Mouse (Mus musculus) induced T-regulatory cell, adult 2 months (primary cell): ENCODE data around the gene Ttyh2.

Source experiments
- DNase-seq: peaks from one replicate; pipeline ENCODE4 v3.0.0-alpha.2; 2012; ENCODE audit warnings: low read depth

Ttyh2 gene

DNA sequence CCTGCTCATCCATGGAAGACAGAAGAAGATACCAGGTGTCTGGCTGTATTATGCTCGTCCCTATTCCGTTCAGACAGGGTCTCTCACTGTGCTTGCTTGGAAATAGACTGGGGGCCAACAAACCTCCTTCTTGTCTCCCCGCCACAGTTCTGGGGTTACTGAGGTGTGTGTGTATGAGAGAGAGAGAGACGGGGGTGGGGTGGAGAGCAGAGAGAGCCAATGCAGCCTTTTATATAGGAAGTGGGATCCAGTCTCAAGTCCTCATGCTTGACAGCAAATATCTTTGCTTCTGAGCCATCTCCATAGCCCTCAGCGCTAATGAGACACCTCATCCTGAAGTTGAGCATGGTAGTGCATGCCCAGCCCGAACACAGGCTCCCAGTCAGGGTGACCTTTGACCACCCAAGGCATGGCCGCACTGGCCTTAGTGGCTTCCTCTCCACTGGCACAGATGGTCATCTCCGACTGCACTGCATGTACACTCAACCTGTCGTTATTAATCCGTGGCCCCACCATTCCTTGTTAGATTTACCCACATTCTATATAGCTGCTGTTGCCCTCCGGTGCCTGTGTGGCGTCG lies 7.2 kb downstream of the Ttyh2 start:
- no peak for DNase-seq

DNA sequence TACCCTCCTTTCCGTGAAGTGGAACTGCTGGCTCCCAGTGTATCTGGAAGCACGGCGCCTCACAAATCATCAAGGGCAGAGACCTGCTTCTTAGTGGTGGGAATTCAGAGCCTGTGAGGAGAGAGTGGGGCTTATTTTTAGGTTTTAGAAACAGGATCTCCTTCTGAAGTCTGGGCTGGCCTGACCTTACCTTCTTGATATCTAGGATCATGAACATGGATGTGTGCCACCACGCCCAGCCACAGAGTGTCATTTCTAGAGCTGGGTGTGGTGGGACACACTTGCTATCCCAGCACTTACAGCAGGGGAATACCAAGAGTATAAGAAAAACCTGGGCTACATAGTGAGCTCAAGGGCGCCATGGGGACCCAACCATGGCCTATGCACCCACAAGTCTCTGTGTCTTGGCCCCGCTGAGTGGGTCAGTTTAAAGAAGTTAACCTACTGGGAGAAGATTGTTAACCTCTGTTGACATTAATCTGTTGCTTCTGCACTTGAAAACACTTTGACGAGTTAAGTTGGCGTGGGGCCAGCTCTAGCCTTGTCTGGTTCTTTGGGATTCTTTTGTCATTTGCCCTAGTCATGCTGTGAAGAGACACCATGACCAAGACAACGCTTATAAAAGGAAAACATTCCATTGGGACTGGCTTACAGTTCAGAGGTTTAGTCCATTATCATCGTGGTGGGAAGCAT lies 7.9 kb downstream of the Ttyh2 start:
- no peak for DNase-seq

DNA sequence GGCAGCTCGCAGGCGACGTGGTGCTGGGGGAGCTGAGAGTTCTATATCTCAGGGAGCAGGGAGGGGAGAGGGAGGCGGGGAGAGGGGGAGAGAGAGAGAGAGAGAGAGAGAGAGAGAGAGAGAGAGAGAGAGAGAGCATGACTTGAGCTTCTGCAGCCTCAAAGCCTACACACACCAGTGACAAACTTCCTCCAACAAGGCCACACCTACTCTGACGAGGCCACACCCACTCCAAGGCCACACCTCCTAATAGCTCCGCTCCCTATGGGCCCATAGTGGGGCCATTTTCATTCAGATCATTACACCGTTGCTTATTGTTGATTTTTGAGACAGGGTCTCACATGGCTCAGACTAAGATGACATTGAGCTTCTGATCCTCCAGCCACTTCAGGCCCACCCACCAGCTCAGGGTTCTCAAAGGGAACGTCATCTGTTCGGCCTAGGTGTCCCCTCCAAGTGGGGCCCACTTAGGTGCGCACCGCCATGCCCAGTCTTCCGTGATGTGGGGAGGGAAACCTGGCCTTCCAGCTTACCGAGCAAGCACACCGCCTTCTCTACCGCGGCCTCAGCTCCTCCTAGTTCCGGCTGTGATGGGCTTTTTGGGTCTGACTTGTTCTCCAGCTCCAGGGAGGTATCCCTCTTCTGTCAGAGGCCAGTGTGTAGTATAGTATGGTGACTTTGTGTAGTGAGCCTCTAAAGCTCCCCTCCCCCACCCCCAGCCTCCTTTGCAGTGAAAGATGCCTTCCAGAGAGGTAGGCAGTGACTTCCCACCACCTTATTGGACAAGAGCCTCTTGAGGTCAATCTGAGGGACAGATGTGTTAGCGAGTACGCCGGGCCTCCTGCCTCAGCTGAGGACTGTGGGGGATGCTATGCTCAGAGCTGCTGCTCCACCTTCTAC lies 8.7 kb downstream of the Ttyh2 start:
- peak; percentile 32 for DNase-seq

DNA sequence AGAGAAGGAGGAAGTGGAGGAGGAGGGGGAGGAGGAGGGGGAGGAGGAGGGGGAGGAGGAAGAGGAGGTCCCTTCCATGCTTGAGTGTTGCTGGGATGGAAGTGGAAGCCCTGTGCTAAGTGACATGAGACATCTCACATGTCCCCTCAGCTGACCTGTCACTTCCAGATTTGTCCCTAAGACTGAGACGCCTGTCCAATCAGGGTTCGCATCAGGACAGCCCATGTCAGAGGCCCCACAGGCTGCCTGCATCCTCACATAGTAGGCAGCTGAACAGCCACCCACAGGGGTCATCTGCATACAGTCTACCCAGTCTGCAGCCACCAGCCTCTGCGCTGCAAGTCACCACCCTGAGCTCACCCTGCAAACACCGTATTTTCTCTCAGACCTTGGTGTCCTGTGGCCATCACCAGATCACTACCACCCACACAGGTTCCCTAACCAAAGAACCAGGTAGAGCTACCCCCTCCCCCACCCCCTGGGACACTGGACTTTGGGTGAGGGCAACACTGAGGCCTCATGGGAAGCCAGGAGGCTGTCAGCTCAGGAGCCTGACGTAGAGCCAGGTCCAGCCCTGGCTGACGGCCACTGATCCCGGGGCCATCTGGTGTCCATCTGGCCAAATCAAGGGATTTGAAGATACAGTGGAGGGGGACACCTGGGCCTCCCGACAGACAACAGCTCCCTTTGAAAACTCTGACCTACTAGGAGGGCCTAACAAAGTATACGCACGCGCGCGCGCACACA lies 9.6 kb downstream of the Ttyh2 start:
- no peak for DNase-seq

DNA sequence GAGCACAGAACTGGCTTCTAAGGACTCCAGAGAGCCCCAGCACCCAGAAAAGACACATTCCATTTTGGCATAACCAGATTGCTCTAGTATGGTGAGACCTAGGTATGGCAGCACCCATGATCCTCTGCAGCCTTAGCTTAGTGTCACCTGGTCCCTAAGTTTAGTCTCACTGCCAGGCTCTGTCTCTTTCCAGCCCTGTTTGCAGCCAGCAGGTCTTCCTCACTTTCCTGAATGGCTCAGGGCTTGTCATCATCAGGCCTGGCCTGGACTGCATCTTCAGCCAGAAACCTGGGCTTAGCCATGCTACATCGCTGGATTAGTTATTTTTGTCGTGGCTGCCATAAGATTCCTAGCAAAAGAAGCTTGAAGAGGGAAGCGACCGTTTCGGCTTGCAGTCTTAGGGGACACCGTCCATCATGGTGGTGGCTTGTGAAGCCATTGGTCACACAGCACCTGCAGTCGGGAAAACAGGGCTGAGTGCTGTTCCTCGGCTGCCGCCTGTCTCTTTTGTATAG lies 10.4 kb downstream of the Ttyh2 start:
- no peak for DNase-seq

DNA sequence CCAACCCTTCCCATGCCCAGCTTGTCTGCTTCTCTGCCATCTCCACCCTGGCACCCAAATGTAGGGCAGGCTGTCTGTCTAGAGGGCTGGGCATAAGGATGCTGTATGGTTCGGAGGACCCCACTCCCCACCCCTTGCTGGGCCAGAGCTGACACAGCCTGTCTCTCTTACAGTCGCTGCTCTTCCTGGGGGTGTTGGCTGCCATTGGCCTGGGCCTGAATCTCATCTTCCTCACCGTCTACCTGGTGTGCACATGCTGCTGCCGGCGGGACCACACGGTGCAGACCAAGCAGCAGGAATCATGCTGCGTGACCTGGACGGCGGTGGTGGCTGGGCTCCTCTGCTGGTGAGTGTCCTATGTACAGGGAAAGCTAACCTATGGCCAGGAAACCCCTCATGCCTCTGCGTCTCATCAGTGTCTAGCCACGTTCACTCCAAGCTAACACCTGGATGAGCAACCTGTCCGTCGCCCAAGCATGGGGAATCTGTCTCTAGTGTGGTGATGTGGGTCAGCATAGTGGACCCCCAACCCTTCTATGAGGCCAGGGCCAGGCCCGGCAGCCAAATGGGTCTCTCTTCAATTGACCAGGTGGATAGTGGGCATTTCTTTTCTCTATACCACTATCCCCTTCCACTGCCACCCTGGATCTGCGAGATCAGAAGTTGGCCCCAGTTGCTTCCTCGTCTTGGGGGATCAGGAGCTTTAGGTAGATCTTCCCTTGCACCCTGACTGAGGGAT lies 11.2 kb downstream of the Ttyh2 start:
- no peak for DNase-seq

DNA sequence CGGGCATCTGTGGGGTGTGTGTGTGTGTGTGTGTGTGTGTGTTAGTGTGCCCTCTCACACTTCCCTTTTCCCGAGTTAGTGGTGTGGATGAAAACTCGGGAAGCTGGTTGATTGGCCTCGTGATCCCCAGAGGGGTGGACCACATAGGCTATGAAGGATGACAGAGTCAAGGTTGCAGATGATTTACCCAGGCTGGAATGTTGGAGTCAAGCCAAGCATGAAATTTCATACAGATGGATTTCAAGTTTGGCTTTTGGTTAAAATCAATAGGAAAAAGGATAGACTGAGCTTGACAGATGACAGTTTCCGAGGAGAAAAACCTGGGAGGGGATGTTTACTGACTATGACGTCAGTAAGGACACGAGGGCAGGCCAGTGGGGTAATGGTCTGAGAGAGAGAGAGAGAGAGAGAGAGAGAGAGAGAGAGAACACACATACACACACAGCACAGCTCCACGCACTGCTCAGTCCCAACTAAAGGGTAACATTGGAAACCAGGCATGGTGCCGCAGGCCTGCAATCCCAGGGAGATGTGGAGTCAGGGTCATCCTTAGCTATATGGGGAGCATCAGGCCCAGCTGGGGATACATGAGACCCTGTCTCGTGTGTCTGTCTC lies 12.4 kb downstream of the Ttyh2 start:
- DNase-seq, result no peak

DNA sequence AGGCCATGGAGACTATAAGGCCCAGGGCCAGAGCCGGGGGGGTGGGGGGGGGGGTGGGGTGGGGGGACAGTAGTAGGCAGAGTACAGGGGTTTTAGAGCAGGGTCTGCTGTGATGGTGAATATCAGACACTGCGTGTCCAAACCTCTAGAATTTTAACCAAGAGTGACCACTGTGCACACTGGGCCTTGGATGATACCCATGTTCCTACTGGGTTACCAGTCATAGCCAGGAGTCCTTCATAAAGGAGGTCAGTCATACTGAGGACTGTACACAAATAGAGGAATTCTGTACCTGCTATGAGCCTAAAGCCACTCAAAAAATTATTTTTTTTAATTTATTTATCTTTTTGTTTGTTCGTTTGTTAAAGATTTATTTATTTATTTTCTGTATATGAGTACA lies 13.5 kb downstream of the Ttyh2 start:
- no peak for DNase-seq

DNA sequence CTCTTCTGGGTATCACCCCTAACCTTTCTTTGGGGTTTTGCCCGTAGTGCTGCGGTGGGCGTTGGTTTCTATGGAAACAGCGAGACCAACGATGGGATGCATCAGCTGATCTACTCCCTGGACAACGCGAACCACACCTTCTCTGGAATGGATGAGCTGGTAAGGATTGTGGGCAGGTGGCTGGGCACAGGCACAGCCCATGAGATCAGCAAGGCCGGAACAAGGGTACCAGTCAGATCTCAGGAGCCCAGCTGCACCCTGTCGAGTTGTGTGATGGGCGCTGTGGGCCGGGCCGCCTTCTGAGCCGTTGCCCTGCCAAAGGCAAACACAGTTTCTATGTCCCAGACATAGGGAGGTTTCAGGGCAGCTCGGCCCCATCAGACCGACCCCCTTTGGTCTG lies 15.0 kb downstream of the Ttyh2 start:
- DNase-seq, result no peak

DNA sequence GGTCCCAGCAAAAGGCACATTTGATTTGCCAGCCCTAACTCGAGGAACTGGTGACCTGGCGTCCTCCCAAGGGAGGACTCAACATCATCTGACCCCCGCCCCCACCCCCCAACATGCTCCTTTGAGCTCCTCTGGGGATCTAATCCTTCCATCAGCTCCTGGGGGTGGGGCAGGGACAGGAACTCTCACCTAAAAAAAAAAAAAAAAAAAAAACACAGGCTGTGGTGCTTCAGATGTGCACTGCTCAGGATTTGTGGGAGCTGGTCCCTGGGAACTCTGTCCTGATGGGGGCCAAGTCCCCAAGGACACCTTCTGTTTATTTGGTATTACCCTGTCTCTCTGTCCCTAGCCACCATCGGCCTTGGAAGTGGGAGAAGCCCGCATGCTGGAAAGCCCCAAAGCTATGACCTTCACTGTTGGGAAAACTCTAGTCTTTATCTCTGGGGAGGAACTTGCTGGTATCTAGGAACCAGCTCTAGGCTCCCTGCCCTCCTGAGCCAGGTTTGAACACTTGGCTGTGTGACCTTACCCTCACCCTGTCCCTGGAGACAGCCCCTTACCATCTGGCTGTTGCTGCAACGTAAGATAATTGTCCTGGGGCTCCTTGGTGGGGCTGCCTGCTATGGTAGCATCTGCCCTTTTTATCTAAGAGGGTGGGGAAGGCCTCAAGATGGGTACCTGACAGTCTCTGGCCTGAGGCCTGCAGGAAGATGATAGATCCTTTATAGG lies 16.4 kb downstream of the Ttyh2 start:
- no peak for DNase-seq

DNA sequence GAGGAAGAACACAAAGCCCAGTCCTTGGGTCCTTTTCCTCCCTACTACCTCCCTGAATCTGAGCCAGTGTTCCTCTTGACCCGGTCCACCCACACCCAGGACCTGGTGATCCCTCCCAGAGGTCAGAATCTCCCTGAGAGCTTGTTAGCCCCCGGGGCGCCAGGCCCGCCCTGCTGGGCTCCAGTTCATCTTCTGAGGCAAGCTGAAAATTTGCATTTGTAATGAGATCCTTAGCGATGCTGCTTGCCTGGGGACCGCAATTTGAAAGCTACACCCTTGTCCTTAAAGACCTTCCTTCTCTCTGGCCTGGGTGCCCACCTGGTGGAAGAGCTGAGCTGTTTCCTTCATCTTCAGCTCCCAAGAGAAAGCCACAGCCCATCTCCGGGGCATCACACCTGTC lies 17.4 kb downstream of the Ttyh2 start:
- no peak for DNase-seq

DNA sequence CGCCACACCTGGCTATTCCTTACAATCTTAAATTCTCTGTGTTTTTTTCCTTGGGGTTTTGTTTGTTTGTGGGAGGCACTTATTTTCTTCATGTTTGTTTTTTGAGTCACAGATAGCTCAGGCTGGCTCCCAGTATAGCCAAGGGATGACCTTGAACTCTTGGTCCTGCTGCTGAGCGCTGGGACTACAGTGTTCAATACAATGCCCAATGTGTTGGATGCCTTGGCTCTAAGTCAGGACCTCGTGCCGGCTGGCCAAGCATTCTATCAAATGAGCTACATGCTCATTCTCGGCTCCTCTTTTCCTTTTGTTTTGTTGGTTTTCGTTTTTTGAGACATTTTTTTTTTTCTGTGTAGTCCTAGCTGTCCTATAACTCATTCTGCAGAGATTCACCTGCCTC lies 18.2 kb downstream of the Ttyh2 start:
- DNase-seq, result no peak

DNA sequence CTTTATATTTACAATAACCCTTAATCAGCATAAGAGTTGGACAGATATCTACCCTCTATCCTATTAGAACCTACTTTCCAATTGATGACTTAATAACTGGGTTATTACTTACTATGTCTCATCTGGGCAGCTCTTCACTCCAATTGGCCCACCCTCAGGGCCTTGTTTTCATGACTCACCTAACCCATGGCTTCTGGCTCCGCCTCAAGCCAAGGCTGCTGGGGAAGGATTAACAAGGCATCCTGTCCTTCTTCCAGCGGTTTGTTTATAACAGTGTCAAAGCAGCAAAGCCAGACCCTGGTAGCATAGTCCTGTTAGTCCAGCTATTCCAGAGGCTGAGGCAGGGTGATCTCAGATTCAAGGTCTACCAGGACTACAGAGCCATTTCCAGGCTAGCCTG lies 19.2 kb downstream of the Ttyh2 start:
- no peak for DNase-seq

DNA sequence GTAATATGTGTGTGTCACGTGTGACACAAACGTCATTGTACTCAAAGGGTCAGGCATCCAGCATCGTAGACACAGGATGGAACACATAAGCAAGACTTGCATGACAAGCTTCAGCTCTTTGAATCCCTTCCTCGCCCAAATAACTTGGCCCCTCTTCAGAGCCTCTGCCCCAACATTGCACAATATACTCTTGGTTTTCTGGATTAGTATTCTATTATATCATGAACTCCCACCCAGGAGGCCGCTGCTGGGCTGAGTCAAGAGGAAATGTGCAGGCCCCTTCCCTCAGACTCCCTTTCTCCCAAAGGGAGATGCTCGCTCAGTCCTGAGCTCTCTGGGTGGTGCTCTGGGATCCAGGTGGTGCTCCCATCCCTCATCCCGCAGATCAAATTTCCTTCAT lies 23.3 kb downstream of the Ttyh2 start:
- DNase-seq, result no peak

DNA sequence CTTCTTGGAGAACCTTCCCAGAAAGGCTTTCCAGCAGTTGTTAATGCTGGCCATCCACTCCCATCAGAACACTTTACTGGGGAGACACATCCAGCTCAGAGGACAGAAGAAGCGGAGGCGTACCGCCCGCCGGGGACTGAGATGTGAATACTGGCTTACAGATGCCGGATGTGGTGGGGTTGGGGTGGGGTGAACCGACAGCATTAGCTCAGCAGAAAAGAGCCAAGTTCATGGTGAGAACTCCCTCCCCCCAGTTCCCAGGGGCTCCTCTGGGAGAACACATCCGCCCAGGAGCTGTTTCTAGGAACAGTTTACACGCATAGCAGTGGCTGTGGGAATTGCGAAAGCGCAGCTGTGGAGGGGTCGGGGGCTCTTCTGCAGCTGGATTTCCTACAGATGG lies 24.3 kb downstream of the Ttyh2 start:
- peak; percentile 70 for DNase-seq

DNA sequence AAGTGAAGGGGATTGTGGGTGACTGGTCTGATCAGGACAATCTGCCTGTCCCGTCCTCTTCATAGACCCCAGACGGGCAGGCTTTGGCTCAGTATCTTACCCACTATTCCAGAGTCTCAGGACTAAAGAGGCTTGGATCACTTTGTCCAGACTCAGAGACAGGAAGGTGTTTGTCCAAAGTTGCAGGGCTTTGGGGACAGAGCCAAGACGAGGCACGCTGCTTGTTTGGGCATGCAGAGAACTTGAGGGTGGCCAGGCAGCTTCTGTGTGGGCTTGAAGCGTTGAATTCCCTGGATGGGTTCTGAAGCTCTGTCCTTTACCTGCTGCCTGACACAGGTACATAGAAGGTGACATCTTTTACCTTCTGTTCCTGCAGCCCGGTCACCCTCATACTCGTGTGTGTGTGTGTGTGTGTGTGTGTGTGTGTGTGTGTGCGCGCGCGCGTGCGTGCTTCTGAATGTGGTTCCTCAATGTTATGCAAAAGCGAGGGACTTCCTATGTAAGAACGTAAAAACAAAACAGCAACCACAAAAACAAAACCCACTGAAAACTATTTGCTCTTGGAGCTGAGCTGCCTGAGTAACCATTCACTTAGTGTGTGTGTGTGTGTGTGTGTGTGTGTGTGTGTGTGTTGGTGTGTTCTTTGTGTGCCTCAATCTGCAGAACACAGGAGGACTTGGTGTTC lies 27.2 kb downstream of the Ttyh2 start:
- DNase-seq, result peak; percentile 54

DNA sequence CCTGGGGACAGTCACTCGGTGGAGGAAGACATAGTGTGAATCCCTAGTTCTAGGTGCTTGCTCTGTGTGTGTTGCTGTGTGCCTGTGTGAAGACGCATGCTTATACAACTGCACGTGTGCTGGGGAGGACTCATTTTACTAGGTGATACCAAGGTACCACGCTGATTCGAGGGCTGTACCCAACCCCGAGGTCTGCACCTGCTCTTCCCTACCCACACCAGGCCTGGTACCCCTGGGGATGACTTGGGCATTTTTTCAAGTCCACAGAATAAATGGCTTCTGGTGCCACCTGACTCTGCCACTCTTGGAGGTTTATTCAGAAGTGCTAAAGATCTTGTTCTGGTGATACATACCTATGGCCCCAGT lies 27.7 kb downstream of the Ttyh2 start:
- no peak for DNase-seq

DNA sequence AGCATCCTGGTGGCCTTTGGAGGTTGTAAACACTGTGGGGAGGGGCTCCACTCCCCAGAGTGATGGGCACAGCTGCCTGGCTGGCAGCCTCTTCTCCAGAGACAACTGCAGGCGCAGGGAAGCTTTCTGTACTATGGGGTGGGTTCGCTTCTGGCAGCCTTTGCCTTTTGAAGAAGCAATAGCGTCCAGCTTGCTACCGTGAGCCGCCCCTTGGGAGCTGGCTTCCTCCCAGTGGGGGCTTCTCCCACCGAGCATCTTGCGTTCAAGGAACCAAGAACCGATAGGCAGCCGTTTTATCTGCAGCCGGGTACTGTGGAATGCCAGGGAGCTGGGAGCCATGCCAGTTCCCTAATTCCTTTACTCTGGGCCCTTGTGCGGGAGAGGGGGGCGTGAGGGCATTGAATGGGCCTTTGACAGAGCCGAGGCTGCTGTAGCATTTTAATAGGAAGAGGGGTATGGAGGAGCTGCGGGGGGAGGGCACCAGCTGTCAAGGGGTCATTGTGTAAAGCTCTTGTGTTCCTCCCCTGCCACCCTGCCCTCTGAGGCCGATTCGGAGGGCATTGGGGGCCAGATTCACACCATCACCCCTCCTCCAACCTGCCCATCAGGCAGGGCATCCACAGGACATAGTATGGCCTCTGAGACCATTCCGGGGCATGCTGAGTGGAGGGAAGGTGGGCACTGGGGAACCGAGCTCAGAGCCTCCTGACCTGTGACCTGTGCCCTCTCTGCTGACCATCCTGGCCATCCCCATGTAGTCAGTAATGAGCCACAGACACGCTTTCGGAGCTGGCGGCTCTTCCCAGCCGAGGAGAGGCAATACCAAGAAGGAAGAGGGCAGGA lies 29.1 kb downstream of the Ttyh2 start:
- no peak for DNase-seq

DNA sequence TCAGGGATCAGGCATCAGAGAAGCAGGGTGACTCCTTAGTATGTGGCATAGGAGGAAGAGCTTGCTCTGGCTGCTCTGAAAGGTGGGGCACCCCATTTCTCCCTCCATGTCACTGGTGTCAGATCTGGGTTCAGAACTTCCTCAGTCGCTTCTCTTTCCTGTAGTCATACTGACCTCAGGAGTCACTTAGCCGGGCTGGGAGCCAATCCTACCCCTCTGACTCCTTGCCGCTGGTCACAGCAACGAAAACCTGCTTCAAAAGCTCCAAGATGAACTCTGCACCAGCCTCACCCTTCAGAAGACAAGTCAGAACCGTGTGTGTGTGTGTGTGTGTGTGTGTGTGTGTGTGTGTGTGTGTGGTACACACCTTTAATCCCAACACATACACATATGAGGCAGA lies 31.1 kb downstream of the Ttyh2 start:
- no peak for DNase-seq
